Mouse (Mus musculus) thymus, postnatal 10 days (tissue): ENCODE measurements around the gene Laptm4a.

ENCODE experiments used
- DNase-seq, 2 experiments: peaks; one replicate each; pipeline ENCODE4 v3.0.0; 2021; ENCODE audit warnings: low spot score in 2 of 2

Laptm4a gene

DNA sequence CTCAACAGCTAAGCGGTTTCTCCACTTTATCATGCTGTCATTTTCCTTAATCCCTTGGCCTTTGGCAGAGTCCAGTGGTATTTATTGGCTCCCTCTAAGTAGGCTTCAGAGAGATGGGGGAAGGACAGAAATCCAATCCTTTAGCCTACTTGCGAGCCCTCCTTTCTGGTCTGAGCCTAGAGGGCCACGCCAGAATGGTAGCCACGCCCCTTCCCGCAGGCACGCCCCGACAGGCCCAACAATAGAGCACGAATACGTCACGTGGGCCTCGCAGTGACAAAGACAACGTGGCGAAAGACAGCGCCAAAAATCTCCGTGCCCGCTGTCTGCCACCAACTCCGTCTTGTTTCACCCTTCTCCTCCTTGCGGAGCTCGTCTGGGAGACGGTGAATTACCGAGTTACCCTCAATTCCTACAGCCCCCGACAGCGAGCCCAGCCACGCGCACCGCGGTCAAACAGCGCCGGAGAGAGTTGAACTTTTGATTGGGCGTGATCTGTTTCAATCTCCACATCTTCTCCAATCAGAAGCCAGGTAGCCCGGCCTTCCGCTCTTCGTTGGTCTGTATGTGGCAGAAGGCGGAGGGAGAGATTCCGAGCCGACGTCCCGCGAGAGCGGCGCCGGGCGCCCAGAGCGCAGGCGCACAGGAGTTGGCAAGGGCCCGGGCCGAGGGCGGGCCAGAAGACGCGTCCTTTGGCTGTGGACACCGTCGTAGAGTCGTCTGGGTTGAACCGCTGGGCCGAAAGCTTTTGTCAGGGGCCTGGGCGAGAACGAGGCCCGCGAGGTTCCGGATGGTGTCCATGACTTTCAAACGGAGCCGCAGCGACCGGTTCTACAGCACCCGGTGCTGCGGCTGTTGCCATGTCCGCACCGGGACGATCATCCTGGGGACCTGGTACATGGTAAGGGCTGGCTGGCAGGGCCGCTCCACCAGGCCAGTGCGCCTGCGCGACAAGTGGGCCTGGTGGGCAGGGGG is at the start of gene Laptm4a:
Gene Laptm4a (plus strand): TSS at position 271 of the 975 bp plus-strand sequence.
- peak; percentile 93 to 94 for DNase-seq

DNA sequence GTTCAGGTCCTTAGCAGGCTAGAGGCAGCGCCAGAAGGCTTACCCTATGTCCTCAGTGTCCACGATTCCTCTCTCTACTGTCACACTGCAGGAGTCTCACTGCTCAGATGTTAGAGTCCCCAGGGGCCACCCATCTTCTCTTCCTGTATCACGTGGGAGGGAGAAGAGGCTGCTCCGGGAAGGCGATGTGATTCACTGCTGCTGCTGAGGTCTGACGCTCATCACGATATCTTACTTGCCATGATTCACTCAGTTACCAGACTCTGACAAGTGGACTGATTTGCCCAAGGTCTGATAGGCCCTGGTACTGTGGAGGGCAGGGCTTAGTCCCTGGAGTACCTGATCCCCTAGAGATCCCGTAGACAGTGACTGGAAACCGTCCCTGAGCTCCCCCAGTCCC is 45.9 kb upstream of the Laptm4a start:
- no peak for DNase-seq

DNA sequence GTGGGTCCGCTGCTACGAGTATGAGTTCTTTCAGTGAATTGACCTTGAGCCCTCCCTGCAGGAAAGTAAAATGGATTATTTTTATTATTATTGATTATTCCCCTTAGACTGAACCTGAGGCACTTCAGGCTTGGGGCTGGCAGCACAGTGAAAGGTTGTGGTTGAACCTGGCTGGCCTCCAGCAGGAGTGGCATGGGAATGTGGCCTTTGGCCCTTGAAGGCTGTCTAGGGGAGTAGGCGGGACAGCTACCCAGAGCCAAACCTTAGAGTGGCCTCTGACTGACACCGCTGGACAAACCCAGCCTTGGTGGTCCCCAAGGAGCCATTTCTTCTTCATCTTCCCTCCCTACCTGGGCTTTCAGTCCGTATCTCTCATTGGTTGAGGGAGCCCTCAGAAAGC is 44.6 kb upstream of the Laptm4a start:
- no peak for DNase-seq

DNA sequence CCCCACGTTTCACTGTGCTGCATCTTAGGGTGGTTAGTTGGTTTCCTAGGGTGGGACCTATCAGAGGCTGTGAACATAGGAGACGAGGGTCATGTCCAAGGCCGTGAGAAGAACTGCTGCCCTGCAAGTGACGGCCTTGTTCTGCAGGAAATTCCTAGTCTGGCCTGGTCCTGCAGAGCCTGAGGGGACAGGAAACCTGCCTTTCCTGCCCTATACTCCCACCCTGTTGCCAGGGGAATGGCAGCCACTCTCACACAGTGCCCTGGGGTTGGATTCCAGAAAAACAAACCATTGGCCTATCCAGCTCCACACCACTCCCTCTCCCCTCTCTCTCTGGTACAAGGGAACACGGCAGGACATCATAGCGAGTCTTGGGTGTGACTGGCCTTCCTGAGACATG is 44.1 kb upstream of the Laptm4a start:
- no peak for DNase-seq

DNA sequence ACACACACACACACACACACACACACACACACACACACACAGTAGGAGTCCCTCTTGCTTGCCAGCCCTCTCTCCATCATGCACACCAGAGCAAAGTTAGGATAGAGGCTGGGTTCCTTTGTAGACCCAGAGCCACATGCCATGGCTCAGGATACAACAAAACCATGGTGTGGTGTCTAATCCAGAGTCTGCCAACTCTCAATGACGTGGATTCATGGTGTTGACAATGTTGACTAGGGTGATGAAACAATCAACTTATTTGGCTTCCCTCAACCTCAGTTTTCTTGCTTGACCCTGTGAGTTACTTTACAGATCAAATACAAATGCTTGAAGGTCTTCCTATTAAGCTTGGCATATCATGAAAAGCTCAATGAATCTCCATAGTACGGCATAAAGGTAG is 42.7 kb upstream of the Laptm4a start:
- DNase-seq: no peak

DNA sequence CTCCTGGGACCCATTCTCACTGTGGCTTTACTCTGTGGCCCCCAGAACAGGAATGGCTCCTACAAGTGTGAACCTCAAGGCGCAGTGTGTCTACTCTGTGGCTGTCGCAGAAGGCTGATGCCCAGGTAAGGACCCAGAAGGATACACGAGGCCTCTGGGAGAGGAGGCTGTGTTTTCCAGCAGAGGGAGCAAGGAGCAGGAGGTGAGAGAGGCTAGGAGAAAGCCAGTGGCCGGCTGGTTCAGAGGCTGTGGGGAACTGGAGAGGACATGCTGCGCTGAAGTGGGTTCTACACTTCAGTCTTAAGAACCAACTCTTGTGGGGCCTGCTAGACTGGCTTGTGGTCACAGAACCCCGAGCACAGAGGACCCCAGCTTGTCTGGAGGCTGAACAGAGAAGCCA is 42.1 kb upstream of the Laptm4a start:
- no peak for DNase-seq

DNA sequence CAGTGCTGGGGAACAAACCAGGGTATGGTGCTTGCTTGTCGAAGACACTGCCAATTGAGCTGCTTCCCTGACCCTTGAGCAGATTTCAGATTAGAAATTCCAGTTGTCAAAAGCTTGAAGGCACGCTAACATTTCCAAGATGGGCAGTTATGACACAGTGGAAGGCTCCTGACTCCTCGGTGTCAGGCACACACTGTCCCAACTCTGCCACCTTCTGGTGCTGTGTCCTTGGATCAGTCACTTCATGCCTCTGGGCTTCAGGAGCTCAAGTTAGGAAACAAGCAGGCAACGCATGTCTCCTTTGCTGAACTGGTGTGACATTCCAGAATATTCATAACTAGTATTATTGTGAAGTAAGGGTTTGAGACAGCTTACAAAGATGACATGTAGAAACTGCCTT is 39.7 kb upstream of the Laptm4a start:
- DNase-seq: peak in 1 of 2 experiments; percentile 19

DNA sequence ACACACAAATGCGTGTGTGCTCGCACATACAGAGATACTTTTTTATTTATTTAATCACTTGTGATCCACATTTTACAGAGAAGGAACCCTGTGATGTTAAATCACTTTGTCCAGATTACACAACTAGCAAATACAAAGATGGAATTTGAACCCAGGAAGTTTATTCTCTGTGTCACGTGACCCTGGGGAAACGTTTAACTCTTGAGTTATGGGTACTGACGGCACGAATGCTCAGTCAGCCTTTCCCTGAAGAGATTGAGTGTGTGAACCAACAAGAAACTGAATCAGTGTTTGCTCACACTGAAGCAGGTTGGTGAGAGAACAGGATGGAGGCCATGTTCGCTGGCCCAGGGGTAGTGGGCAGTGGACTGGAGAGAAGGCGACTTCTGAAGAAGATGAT is 39.1 kb upstream of the Laptm4a start:
- no peak for DNase-seq

DNA sequence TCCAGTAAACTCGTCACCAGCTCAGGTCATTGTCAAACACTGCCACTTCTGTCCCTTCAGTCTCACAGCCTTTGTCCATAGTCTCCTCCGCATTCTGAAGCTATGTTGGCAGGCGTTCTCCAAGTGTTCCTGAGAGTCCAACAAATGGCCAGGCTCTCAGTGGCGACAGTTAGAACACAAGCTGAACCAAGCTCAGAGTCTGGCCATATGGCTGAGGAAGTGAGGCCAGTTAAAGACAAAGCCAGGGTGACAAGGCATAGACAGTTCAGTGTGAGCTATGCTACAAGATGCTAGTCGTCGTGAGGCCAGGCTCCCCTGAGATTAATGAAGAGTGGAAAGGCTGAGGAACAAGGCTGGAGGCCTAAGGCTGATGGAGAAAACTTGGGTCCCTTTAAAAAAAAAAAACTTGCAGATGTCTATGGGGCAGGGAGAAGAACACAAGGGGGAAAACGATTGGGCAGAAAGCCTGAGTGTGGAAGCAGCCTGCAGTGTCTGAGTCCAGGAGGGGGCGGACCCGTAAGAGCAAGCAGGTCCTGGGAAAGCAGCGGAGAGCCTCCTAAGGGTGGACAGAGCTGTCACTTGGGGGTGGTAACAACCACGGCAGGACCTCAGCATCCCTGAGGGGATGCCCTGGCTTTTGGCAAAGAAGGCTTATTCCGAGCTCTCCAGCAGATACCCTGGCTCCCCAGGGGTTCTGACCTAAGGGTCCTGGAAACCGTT is 36.9 kb upstream of the Laptm4a start:
- no peak for DNase-seq

DNA sequence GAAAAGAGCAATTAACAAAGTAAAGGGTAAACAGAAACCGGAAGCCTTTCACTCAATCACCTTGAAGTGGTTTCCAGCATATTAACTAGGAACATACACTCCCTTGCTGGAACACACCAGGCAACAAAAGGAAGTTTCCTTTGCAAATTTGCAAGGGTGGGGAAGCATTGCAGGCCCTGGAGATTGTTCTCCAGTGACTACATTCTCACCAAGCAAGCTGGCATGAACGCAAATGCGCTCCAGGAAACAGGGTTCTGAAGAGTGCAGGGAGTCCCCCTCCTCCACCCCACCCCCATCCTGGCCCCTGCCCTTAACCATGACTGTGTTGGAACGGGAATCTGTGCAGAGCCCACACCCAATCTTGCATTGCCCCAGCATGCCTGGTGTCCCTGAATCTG is 36.3 kb upstream of the Laptm4a start:
- no peak for DNase-seq

DNA sequence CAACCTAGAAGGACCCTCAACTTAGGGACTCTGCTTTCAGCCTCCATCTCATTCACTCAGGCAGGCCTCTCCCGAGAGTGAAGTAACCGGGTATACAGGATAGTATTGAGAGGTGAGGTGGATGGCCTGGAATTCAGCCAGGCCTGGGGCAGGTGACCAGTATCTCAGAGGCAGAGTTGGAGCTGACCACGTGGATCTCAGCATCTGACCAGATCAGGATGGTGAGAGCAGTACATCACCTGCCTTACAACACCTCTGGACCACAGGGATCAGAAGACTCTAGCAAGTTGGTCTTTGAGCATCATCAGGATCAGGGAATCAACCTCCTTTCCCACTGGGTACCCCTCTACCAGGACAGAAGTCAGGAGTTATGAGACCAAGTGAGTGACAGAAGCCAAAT is 35.5 kb upstream of the Laptm4a start:
- DNase-seq: no peak

DNA sequence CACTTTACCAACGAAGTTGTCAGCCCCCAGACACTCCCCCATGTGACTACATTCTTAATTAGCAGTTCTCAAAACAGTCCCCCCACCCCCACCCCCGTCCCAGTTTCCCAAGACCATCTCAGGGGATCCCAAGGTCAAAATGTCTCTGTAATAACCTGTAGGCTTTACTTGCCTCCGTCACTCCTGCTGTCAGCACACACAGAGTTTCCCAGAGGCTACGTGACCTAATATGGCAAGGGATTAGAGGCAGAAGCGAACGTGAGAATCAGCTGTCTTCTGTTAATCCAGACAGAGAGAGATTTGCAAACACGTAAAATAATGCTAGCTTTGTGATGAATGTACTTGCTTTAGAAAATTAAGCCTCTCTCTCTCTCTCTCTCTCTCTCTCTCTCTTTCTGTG is 33.0 kb upstream of the Laptm4a start:
- DNase-seq: no peak

DNA sequence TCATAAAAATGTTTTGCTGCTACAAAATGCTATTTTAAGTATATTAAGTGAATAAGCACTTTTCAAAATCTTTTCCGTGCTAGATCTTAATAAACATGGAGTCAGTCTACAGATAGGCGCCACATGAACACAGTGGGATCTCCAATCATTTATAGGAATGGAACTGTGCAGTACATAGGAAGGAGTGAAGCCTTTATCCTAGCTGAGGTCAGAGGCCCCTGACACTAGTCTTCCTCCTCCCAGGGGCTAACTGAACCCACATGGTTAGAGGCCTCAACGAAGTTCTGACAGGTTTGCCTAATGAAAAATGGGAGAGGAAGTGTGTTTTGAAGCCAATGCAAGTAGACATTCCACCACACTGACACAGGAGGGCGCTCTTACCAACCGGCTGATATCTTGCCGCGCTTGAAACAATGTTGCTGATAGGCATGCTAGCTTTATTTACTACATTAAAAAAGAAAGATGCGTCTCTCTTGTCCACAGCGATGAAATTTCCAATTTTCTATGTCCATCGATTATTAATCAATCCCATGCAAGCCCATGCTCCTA is 32.3 kb upstream of the Laptm4a start:
- DNase-seq: peak; percentile 29 to 74

DNA sequence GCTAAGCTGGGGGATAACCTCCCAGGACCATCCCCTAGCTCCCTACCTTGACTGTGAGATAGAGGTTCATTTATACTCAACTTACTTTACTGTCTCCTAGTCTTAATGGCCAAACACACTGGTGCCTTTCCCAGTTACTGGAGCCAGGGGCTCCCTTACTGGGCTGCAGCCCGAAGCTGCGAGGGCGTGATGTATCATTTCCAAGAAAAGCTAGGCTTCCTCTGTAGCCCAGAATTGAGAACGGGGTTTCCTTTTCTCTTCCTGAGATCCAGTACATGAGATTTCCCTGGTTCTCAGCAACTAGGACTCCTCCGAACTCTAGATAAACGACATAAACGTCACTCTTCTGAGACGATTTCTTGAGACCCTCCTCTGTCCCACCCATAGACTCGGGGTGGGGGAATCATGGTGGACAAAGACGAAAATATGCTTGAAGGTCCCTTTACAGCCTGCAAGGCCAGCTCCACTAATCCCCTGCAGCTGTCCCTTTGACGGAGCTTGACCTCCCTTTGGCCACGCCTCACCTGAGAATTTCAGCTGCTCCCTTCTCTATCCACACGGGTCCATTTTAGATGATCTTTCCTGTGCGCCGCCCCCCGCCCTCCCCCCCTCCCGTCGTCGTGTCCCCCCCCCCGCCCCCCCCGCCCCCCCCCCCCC is 28.5 kb upstream of the Laptm4a start:
- no peak for DNase-seq

DNA sequence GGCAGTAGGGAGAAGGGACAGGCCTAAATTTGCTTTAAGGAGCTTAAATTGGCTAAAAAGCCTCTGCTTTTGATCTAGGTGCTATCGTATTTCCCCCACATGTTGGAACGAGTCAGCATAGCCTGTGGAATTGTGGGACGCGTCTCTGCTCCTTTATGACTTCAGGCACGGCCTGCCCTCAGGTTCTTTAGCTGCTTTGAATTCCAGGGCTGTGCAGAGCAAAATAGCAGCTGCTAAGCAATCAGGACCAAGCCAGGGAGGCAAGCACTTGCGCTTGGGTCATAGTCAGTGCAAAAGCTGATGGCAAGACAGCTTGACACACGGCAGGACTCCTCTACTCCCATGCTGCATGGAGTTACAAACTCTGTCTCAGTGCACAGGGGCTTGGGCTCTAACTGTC is 24.3 kb upstream of the Laptm4a start:
- DNase-seq: no peak

DNA sequence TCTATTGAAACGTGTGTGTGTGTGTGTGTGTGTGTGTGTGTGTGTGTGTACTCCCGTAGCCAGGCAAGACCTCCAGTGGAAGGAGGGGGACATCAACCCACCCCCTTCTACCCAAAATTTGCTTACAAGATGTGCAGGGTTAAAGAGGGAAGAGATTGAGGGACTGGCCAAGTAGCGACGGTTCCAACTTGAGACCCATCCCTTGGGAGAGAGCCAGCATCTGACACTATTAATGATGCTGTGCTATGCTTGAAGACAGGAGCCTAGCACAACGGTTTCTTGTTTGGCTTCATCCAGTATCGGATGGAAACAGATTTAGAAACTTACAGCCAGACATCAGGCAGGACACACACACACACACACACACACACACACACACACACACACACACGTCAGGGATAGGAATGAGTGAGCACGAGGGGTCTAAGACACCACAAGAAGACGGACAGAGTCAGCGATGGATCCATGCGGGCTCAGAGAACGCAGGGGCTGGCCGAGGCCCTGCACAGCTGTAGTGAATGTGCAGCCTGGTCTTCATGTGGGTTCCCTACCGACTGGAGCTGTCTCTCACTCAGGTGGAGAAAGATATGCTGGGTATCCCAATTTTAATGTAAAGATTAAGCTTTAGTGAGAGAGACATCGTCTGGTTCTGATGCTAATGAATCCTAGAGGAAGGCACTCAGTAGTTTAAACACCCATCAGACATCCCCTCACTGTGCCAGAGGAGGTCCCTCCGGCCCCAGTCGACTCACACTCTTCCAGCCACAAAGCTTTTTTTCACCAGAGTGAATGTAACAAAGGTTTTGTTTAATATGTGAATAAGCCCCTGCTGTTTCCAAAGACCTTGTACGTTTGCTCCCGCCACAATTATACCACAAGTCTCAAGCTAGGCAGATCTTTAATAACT is 22.3 kb upstream of the Laptm4a start:
- no peak for DNase-seq

DNA sequence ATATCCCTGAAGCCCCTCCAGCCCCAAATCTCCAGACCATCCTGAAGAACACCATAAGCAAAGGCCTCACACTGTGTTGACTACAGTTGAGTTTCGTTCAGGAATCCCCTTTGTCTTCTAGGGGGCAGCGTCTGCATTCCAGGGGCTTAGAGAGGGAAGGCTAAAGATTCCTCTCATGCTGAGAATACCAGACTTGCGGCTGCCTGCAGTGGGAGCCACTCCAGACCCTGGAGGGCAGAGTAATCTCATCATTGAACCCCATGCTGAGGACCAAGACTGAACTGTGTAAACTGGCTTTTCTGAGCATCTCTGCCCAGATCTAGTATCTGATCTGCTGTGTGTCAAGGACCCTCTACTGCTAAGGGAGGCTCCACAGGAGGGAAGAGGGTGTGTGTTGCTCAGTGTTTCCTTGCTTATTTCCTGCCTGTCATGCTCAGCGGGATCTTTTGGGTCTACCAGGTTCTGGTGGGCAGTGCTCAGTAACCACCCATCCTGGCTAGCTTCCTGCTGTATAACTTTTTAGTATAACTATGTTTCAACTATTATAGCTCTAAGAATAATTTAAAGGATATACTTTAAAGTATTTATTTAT is 21.3 kb upstream of the Laptm4a start:
- no peak for DNase-seq

DNA sequence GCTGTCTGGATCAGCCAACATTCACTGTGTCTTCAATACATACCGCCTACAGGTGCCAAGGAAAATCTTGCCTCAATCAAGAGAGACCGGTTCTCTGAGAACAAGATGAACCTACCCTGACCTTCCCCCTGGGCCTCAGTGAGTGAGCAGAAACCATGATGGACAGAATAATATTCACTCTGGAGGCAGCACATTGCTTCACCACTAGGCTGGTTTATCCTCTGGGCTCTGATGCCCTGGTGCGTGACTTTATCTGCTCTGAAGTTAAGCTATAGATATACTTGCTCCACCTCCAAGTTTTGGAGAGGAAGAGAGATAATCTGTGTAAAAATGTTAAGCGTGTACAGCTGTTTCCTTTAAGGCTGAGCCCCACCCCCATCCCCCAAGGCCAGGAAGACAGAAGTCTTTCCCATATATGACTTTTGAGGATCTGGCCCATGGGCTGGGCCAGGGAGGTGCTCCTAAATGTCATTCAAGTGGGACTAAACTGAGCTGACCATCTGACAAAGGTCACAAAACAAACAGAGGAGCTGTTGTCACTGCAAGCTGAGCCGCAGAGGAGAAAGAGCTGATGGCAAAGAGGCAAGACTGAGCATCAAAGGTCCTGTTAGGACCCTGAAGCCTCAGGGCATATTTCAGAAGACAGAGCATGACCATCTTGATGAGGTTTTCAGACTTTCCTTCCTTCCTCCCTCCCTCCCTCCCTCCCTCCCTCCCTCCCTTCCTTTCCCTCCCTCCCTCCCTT is 20.4 kb upstream of the Laptm4a start:
- DNase-seq: no peak

DNA sequence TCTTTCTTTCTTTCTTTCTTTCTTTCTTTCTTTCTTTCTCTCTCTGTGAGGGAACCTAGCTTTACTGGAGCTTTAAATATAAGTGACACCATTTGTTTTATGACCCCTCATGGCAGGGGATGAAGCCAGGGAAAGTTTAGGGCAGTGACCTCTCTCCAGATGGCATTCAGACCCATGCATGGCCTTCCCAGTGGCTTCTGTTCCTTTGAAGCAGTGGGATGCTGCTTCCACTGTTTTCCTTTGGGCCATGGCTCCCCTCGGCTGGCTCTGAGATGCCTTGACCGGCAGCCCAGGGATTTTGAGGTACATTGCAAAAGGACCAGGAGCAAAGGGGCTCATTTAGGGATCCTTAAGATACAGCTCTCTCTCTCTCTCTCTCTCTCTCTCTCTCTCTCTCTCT is 19.5 kb upstream of the Laptm4a start:
- no peak for DNase-seq

DNA sequence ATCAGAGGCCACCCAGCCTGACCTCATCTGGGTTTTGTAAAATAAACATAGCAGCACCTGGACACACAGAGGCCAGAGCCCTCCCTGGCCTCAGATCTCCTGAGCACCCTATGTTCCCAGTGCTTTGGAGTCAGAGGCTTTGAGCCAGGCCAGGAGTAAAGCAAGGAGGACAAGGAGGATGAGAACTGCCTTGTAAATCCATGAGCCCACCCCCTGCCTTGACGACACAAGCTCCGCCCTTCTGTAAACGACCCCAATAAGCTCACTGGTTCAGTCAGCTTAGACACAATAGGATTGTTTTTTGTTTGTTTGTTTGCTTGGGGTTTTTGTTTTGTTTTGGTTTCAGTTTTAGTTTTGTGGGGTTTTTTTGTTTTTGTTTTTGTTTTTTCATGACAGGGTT is 19.0 kb upstream of the Laptm4a start:
- no peak for DNase-seq
